Mouse (Mus musculus) spleen, postnatal 36 days (tissue): ENCODE data around the gene Unkl.

Source experiments
- DNase-seq, 2 experiments: peaks; one replicate each; pipeline ENCODE4 v3.0.0; 2022; ENCODE audit warnings: low spot score in 2 of 2, mixed read lengths in 1 of 2

The Unkl gene

DNA sequence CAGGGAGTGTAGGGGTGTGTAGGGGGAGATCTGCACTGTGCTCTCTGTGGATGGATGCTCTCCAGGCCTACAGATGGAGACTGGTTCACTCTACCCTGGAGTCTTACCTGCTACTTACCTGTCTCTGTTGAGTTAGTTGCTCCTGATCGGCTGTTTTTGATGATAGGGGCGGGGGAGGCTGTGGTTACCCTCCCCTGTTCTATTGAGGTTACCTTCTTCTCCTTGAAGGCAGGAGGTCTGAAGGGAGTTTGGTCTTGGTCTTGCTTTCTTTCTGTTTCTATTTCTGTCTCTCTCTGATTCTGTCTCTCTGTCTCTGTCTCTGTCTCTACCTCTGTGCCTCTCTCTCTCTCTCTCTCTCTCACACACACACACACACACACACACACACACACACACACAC is 66.9 kb downstream of the Unkl start:
- DNase-seq = no peak

DNA sequence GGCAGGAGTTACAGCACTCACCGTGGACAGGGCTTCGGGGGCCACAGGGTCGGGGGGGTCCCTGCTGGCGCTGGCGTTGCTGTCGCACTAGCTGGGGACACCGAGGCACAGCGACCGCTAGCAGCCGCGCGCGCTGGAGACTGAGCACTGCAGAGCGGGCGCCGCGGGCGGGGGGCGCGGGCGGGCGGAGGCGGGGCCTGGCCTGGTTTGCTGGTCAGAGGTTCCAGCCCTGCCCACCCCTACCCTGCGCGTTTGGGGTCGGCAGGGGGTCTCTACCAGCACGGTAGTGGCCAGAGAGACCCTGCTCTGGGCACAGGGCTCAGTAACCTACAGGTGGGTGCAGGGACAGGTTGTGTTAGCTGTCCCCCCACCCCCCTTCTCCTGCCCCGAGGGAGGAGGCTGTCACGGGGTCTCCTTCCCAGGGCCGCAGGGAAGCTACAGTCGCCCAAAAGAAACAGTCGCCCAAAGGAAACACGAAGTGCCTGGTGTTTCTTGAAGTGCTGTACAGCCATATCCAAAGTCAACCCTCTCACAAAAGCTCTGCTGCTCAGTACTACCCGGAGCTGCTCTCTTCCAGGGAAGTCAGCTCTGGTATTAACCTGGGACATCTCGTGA is 68.0 kb downstream of the Unkl start, which contains the start of gene Baiap3:
Gene Baiap3 (minus strand): TSS at position 225 of the 615 bp plus-strand sequence.
- no peak for DNase-seq

DNA sequence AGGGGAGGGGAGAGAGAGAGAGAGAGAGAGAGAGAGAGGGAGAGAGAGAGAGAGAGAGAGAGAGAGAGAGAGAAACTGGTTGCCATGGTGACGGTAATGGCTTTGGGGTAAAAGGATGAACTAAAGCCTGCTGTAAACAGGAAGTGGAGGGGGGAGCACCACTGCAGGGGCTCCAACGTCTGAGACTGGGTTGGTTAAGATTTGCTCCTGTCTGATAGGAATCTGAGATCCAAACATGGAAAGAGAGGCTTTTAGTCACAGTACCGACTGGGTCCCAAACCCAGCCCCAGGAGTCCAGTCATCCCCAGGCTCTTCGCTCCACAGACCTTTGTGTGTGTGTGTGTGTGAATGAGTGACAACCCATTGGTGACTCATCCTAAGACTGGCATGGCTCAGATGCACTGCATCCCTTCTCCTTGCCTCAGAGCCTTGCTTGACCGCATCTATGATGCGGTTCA is 69.6 kb downstream of the Unkl start:
- no peak for DNase-seq

DNA sequence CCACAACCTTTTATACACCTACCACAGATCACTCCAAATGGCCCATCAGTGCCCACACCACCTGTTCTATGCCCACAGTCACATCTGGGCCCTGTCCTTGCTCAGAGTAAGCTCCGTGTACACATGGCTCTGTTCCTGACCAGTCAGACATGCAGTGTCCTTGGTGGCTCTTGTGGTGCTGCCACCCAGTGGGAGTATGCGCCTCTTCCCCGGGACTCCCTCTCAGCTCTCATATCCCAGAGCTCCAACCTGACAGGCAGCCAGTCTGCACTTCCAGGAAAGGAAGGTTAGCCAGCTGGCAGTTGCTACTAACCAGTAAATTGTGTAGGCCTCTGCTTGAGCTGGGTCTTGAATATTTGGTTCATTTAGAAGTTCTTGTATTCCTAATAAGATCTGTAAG is 76.3 kb downstream of the Unkl start:
- no peak for DNase-seq

DNA sequence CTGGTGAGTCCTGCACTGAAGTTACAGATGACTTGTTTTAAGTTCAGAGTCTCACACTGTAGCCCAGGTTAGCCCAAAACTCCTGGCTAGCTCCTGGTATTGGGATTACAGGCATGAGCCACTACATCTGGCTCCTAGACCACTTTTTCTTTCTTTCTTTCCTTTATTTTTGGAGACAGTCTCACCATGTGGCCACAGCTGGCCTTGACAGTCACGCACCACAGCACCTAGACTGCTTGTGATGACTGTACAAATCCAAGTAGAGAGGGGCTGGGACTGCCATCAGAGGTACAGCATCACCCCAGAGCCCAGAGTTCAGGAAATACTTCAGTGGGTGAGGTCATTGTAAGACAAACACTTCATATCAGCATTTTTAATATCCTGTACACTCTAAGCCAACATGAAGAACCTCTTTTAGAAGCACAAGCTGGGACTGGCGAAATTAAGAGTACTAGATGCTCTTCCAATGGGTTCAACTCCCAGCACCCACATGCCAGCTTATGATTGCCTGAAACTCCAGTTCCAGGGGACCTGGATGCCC is 82.7 kb downstream of the Unkl start:
- DNase-seq = no peak

DNA sequence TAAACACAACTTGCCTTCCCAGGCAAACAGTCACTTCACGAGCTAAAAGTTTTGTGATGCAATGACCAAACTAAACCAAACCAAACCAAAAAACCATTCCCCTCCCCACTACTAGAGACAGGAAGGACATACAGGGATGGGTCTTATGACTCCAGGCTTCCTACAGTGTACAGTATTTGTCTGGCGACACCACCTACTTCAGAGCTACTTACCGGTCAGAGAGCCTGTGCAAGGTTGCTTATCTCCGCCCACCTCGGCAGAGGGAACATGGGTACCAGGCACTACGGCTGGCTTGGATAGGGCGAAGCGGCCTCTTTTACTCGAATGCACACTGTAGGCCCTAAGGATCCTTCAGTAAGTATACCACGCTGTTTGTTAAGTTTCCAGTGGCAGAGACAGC is 84.1 kb downstream of the Unkl start:
- DNase-seq = peak; percentile 15 to 44

DNA sequence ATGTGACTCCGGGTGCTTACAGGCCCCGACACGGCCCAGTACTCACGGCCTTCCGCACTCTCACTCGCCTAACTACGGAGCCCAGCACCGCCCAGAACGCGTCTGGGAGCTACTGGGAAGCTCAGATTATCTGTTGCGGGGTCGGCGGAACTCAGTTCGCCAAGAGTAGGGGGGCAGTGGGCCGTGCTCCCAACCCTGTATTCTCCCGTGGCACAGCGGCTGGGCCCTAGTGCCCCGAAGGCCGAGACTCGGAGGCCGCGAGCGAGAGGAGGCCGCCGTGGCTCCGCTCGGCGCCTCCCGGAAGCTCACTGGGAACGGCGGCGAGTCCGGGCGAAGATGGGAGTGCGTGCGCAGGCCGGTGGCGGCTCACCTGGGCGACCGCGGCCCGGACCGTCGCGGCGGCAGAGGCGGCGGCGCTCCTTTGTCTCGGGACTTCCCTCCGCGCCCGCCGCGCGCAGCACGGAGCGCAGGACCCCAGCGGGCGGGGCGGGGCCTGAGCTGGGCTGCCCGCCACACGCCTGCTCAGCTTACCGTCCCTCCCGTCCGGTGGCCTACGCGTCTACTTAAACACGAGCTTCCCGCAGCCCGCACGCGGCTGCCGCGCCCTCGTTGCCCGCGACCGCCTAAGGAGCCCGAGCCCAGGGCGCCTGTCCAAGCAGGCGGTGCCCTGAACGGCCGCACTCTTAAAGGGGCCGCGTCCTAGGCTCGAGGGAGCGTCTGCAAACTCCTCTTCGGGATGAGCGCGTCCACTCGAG is 84.9 kb downstream of the Unkl start:
- peak; percentile 81 to 85 for DNase-seq

DNA sequence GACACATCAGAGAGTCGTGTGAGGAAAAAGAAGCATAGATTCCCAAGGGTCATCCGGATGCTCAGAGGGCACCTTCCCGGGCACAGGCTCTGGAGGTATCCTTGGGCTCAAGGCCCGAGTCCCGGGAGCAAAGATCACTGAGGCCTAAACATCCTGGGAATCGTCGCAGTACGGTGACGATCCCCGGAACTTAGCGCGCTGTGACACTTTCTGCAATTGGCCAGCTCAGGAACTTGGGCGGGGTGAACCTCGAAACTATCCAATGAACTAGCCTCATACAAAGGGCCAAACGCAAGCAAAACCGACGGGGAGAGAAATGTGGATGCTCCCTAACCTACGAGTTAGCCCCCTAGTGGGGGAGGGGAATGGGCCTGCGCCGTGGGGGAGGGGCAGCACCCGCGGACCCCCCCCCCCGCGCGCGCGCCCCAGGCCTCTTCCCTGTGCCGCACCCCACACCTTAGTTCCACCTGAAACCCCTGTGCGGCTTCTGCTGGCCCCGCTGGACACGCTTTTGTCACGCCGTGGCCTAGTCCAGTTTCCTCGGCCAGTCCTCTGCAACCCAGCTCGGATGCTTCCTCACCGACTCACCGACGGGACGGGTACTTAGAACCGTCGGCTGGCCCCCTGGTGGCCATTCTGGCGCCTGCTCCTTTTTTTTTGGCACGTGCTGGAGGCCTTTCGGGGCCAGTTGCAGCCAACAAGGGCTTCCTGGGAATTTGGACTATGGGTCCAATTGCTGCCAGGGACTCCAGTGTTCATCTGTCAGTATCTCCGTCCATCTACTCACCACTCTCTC is 85.7 kb downstream of the Unkl start:
- peak; percentile 91 to 93 for DNase-seq

DNA sequence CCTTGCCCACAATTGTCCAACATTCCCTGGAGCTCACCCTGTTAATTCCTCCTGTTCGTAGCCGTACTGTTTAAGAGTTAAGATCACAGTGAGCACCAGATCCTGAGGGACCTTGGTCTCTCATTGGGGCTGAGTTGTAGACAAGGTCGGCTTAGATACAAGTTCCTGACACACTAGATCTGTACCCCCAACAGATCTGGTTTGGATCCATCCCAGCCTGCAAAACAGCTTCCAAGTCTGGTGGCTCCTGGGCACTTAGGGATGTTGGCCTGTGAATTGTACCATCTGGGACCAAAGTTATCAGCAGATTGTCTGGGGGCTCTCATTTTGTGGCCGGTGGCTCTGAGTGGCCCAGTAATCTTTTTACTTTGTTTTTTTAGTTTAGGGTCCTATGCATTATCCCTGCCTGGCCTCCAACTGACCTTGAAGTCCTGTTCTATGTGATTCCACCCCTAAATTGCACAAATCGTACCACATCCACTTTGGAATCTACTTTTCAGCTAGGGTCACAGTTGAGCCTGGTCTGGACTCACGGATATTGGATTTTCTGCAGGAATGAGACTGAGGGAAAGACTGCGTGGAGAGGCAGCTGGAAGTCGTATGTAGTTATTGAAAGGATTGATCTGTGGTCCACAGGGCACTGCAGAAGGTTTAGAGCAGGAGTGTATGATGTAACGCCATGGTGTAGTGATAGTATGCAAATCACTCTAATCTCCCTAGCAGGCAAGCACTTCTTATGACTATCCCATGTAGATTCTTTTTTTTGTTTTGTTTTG is 86.6 kb downstream of the Unkl start, which contains the start of gene Ube2i:
Gene Ube2i (minus strand): TSS at position 52 of the 776 bp plus-strand sequence.
- no peak for DNase-seq

DNA sequence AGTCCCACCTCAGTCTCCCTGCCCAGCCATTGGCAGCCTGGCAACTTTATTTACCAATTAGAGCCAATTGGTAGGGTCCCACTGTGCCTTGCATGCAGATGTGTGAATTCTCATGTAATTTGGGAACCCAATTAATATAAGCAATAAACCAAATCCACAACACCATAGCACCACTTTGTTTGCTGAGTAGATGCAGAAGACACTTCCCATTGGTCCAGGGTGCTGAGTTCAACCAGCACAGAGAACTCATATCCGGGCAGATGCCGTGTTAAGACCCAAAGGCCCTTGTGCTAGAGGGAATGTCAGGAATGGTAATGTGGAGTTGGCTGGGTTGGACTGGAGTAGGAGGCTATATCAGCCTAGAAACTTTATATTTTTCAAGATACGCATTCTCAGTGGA is 87.6 kb downstream of the Unkl start:
- DNase-seq = no peak

DNA sequence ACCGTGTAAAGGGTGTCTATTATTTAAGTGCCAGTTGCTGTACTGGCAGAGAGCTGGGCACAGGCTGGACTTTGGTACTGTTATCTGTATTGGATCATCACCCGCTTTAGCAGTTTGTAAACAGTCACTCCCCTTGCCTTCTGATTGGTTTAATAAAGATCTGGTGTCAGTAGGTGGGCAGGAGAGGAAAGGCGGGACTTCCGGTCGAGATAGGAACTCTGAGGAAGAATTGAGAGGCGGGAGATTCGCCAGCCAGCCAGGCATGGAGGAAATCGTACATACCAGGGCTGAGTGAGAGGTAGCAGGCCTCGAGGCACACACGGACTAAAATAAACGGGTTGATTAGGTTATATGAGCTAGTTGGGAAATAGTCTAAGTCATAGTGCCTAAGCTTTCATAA is 93.9 kb downstream of the Unkl start:
- DNase-seq = peak; percentile 50 to 54
